Mouse (Mus musculus): Measurements from ENCODE around the gene Drg2.

DNA sequence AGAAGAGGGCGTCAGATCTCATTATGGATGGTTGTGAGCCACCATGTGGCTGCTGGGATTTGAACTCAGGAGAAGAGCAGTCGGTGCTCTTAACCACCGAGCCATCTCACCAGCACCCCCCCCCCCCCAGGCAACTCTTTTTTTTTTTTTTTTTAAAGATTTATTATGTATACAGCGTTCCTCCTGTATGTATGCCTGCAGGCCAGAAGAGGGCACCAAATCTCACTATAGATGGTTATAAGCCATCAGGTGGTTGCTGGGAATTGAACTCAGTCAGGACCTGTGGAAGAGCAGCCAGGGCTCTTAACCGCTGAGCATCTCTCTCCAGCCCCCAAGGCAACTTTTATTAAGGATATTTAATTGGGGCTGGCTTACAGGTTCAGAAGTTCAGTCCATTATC lies 20.1 kb downstream of the Drg2 start:
- no peak for TF ChIP-seq CTCF (IDR thresholded peaks at IDR 0.05; ENCODE audit: extremely low read depth, insufficient read length, insufficient replicate concordance, low read depth, low read length)
- no peak for TF ChIP-seq POLR2A (IDR thresholded peaks at IDR 0.05; ENCODE audit: low read depth, low read length)
